Mouse (Mus musculus) brain, embryonic 14.5 days (tissue): ENCODE results near the gene Gm136. TPM values are rescaled to one million over a fixed set of nuclear protein-coding genes. Genes with fewer than 3 reads are reported as not detected.

Source experiments
- DNase-seq: peaks from one replicate; pipeline ENCODE4 v3.0.0-alpha.2; 2011; ENCODE audit warnings: low read depth
- CTCF ChIP-seq: fragments of 200-500 bp; IDR thresholded peaks from 2 replicates; pipeline ENCODE4 v1.5.1; 2012; ENCODE audit warnings: inconsistent platforms, mild to moderate bottlenecking, moderate library complexity, borderline replicate concordance; ENCODE audit not compliant: insufficient read depth, insufficient read length; ENCODE audit errors: extremely low read depth
- POLR2A ChIP-seq: fragments of 200-500 bp; IDR thresholded peaks from 2 replicates; pipeline ENCODE4 v1.6.1; 2012; ENCODE audit warnings: mild to moderate bottlenecking, inconsistent platforms, borderline replicate concordance; ENCODE audit not compliant: poor library complexity, insufficient read depth, insufficient read length, severe bottlenecking; ENCODE audit errors: extremely low read depth
- polyA plus RNA-seq: library from polyadenylated mRNA; depleted of rRNA; stranded (reverse); fragments of >200 nt; gene quantifications from 2 replicates; pipeline ENCODE4 v1.2.3, GENCODE M21; 2012; rRNA removed

Gm136 gene
- polyA plus RNA-seq = not detected in 2 replicates

DNA sequence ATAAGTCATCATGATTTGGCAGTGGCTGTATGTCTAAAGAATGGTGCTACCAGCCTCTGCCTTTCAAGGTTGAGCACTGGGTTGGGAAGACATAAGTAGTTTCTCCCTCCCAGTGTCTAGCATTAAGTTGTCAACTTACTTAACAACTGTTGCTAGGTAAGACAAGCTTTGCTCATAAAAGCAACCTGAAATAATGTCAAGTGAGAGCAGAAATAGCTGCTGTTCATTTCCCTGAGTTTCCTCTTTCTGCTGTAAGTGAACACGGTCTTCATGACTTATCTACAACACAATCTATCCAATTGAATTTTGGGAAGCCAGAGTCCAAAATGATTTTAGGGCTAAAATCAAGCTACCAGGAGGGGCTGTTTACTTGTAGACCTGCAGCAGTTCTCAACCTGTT, at the start of gene Gm136:
Gene Gm136 (minus strand): TSS at position 101 of the 400 bp plus-strand sequence.
- no peak for DNase-seq
- TF ChIP-seq POLR2A (no peak), CTCF (no peak)

DNA sequence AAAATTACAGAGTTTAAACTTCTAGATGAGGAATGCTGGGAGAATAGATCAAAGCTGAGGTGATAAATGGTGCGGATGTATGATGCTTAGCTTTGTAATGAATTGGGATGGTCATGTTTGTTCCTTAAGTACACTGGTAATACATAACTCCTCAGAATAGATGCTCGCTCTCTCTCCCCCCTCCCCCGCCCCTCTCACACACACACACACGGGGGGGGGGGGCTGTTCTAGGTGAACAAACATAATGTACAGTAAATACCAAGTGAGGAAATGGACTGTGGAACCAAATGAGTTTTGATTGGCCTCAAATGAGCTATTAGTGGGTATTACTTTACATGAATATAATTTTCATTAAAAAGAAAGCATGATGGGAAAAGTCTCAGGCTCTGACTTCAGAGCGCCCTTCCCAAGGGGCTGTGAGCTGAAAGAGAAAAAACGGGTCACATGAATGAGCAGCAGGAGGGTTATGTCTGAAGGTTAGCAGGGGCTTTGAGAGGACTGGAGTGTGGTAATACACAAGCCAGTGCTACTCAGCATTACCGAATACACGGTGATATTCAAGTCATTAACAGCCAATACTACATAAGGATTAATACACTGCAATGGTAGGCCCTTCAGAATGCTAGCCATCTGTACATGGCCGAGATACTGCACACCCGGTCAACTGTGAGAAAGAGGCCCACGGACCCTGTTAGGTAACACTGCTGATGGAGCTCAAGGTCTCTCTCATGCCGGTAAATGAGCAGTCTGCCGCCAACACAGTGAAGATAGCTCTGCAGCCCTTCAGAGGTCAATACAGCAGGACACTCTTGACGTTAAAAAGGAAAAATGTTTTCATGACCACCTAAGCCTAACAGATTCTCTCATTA, 45.3 kb upstream of the Gm136 start:
- TF ChIP-seq POLR2A (no peak), CTCF (no peak)
- no peak for DNase-seq

GRCm38 (mm10) chr4:34798005-34798404, 41.9 kb upstream of the Gm136 start:
- no peak for TF ChIP-seq POLR2A
- DNase-seq = no peak

DNA sequence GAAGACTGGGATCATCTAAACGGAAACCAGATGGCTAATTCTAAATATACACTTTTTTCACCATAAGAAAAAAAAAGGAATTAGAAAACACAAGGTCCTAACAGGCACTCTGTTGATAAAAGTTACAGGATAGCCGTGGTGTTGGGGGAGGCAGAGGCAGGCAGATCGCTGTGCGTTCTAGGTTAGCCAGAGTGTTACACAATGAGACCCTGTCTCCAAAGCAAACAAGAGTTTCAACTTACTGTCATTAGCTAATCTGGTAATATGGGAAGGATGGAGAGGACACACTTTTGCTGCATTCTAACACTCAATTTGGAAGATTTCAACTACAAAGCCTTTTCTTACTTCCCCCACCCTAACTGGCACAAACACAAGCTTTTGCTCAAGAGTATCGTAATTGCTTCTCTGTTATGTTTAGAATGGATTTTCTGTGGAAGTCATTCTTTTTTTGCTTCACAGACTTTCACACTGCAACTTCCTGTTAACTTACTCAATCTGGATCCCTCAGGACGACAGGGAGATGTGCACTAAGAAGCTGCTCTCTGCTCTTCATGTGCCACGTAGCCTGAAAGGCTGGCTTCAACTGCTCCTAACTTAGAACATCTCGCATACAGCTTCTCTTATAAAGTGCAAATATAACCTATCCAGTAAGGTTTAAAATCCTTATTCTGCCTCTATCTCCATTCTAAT, 41.4 kb upstream of the Gm136 start:
- no peak for DNase-seq
- TF ChIP-seq POLR2A = no peak
- TF ChIP-seq CTCF = no peak

- TF ChIP-seq CTCF (no peak), POLR2A (no peak)
- DNase-seq = no peak
These were observed 40.2 kb upstream of the Gm136 start for GRCm38 (mm10) chr4:34796294-34796693.

DNA sequence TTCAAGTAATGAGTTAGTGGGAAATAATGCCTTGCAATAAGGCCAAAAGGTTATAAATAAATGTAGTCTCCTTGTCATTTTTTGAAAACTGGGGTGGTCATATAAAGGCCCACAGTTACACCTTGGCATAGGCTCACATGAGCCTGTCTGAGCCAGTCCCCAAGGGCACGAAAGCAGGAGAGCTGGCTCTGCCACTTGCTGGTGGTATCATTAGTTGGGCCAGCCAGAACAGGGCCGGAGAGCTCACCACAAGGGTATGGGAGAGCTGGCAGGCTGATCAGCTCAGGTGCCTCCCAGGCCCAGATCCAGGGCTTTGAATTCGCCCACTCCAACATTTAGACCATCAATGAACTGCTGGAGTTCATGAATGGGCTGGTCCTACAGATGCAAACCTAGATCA, 30.4 kb upstream of the Gm136 start:
- no peak for DNase-seq
- TF ChIP-seq POLR2A = no peak
- no peak for TF ChIP-seq CTCF

- no peak for DNase-seq
- TF ChIP-seq CTCF (no peak), POLR2A (no peak)
These were observed 29.6 kb upstream of the Gm136 start for GRCm38 (mm10) chr4:34785646-34786045.

DNA sequence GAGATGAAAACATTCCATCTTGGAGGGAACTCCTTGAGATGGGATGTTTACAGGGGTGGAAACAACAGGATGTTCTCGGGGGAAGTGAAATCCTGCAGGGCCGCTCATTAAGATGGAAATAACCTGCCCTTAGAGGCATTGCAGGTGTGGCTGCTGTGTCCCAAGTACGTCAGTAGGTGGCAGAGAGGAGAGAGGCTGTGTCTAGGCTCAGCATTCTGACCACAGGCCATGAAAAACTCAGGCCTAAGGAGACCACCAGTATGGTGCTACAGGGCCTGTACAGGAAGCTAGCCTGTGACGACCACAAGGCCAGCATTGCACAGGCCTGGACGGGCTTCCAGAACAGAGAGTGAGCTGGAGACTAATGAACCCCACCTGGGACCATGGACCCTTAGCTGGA, 28.8 kb upstream of the Gm136 start:
- DNase-seq = no peak
- peak; percentile 16; the same call in 1 of the 2 replicates for TF ChIP-seq CTCF
- no peak for TF ChIP-seq POLR2A

GRCm38 (mm10) chr4:34782730-34783129, 26.7 kb upstream of the Gm136 start:
- peak; percentile 36 for DNase-seq
- no peak for TF ChIP-seq POLR2A
- TF ChIP-seq CTCF = peak; percentile 54

GRCm38 (mm10) chr4:34777677-34778527, 21.8 kb upstream of the Gm136 start, which contains the start of gene Smim8:
Gene Smim8 (minus strand): TSS chr4:34778423.
- DNase-seq = peak; percentile 96
- TF ChIP-seq POLR2A = peak; percentile 80; the same call in 1 of the 2 replicates
- peak; percentile 90 for TF ChIP-seq CTCF
